In the genomic region with DNA sequence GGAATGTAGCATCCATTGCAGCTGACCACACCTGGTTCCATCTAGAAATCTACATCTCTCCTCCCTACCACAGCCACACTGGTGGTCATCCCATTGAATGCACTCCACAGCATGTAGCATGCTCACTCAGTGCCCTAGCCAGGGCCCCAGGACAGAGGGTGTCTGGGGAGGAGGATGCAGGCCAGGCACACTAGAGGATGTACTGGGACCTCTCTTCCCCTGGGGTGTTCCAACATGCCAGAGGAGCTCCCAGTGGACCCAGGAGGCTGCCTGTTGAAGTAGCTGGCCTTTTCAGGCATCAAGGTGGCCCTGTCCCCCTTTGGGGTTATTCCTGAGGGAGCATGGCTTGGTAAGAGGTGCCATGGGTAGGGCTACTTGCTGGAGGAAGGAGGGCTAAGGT, we compare ENCODE assay signal across 20 mouse cellular contexts.
"Had no signal": no experiment of that assay in that cellular context is flagged by ENCODE, and none has a peak within 500 bp of the region (broad histone marks: within the 10 kb centered on the region; RNA-seq: fewer than 3 reads in every experiment).

No protein-coding gene starts in this region.

- ATAC-seq: liver, embryonic 12.5 days; midbrain, embryonic 13.5 days; midbrain, embryonic 16.5 days had no signal

- H3K4me3 ChIP-seq: layer of hippocampus, adult 2 months; limb, embryonic 13.5 days; liver, embryonic 12.5 days; liver, embryonic 15.5 days; lung, embryonic 15.5 days; megakaryocyte, embryonic 14.5 days; midbrain, embryonic 10.5 days; midbrain, embryonic 13.5 days; myocyte; neural tube, embryonic 13.5 days had no signal

- H3K27ac ChIP-seq: kidney, postnatal 0 days; layer of hippocampus, adult 2 months; limb, embryonic 13.5 days; liver, embryonic 12.5 days; liver, embryonic 15.5 days; lung, embryonic 15.5 days had no signal

- H3K4me2 ChIP-seq: limb, embryonic 13.5 days; liver, embryonic 12.5 days; liver, embryonic 15.5 days; lung, embryonic 15.5 days; midbrain, embryonic 13.5 days; neural tube, embryonic 13.5 days had no signal

- H3K9me3 ChIP-seq: limb, embryonic 13.5 days; liver, embryonic 12.5 days; liver, embryonic 15.5 days; lung, embryonic 15.5 days; megakaryocyte, embryonic 14.5 days; midbrain, embryonic 10.5 days; midbrain, embryonic 13.5 days; neural tube, embryonic 13.5 days had no signal

- H3K36me3 ChIP-seq: limb, embryonic 13.5 days; liver, embryonic 12.5 days; liver, embryonic 15.5 days; lung, embryonic 15.5 days; midbrain, embryonic 10.5 days; midbrain, embryonic 13.5 days; neural tube, embryonic 13.5 days had no signal

- DNase-seq: layer of hippocampus, adult 9-11 months; liver; lung, adult 18-20 months; lung, postnatal 10 days; lung, postnatal 36 days; retina, postnatal 1 day; thymus, adult 18-20 months; thymus, postnatal 36 days had no signal

- H3K4me1 ChIP-seq: liver, embryonic 12.5 days; liver, embryonic 15.5 days; megakaryocyte, embryonic 14.5 days had no signal

- H3K9ac ChIP-seq: limb, embryonic 13.5 days; liver, embryonic 12.5 days; liver, embryonic 15.5 days; lung, embryonic 15.5 days; midbrain, embryonic 13.5 days; neural tube, embryonic 13.5 days had no signal

- H3K27me3 ChIP-seq: limb, embryonic 13.5 days; lung, embryonic 15.5 days; neural tube, embryonic 13.5 days had no signal
